Mouse (Mus musculus) heart, embryonic 16.5 days (tissue): ENCODE measurements at regions not wholly inside any gene's neighbourhood (a gene's known extent, or its start where the extent isn't known, plus 50 kb on each side); places are given as distances from the start of the nearest gene placed in this dataset.

Source experiments
- ATAC-seq: fragments of 200-750 bp; cut with Nextera tagmentation; replicated peaks from 2 replicates; pipeline ENCODE4 v1.8.0; 2017; ENCODE audit warnings: moderate number of reproducible peaks; ENCODE audit not compliant: insufficient read depth, low FRiP score; ENCODE audit errors: extremely low read depth
- H3K27ac ChIP-seq: fragments of 300-500 bp; sonication (generic); 2 replicates; pipeline ENCODE4 v1.5.1; 2014; ENCODE audit warnings: mild to moderate bottlenecking, low read length, control low read depth, moderate library complexity
- H3K27me3 ChIP-seq: fragments of 300-500 bp; sonication (generic); 2 replicates; pipeline ENCODE4 v1.6.1; 2014; ENCODE audit warnings: low read length, mixed read lengths; ENCODE audit not compliant: control insufficient read depth, insufficient read depth
- H3K36me3 ChIP-seq: fragments of 300-500 bp; sonication (generic); 2 replicates; pipeline ENCODE4 v1.6.1; 2014; ENCODE audit not compliant: control insufficient read depth, insufficient read depth
- H3K4me1 ChIP-seq: fragments of 300-500 bp; sonication (generic); 2 replicates; pipeline ENCODE4 v1.6.1; 2014; ENCODE audit warnings: low read length, mixed read lengths; ENCODE audit not compliant: control insufficient read depth, insufficient read depth
- H3K4me2 ChIP-seq: fragments of 300-500 bp; sonication (generic); 2 replicates; pipeline ENCODE4 v1.6.1; 2014; ENCODE audit warnings: low read depth, mild to moderate bottlenecking, control low read depth, low read length
- H3K4me3 ChIP-seq: fragments of 300-500 bp; sonication (generic); 2 replicates; pipeline ENCODE4 v1.5.1; 2014; ENCODE audit warnings: mild to moderate bottlenecking, control low read depth, low read length
- H3K9ac ChIP-seq: fragments of 300-500 bp; sonication (generic); 2 replicates; pipeline ENCODE4 v1.6.1; 2014; ENCODE audit warnings: low read length, control low read depth
- H3K9me3 ChIP-seq: fragments of 300-500 bp; sonication (generic); replicated peaks from 2 replicates; pipeline ENCODE4 v1.6.1; 2016; ENCODE audit warnings: low read length; ENCODE audit not compliant: control insufficient read depth
- WGBS: fragments of 180-500 bp; shearing (Covaris S2); extraction: QIAGEN DNeasy Blood & Tissue Kit; methylation state at CpG from one replicate; pipeline ENCODE4 v1.1.7; 2014; 5-methylcytosine and 5-hydroxymethylcytosine counted together

DNA sequence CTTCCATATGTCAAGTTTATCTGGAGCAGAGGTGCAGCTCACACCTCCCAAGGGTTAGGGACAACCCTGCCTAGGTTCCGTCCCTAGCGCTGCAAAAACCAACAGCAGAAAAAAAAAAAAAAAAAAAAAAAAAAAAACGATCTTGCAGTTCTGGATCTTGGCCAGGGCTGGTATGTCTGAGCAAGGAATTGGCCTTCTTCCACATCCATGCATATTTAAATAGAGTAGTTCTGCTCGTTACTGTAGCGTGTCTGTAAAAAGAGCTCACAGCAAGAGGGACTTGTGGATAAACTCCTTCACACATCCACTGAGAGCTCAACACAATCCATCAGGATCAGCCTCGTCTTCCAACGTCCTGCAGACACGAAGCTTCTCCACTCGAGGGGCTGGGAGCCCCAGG is 639.4 kb upstream of the Adam5 start:
- Histone ChIP-seq H3K4me2 (peak overlapping the region; percentile 31; the same call in 1 of the 2 replicates), H3K9ac (no peak overlapping the region), H3K9me3 (no peaks in the 10 kb centered on the region), H3K27ac (no peak overlapping the region), H3K4me3 (no peak overlapping the region), H3K4me1 (peaks cover 20% of the 10 kb centered on the region), H3K36me3 (no peaks in the 10 kb centered on the region), H3K27me3 (no peaks in the 10 kb centered on the region)
- 10% methylated on average over 9 of the region's 9 CpGs for WGBS
- ATAC-seq: no peak; the same call in 1 of the 2 replicates

DNA sequence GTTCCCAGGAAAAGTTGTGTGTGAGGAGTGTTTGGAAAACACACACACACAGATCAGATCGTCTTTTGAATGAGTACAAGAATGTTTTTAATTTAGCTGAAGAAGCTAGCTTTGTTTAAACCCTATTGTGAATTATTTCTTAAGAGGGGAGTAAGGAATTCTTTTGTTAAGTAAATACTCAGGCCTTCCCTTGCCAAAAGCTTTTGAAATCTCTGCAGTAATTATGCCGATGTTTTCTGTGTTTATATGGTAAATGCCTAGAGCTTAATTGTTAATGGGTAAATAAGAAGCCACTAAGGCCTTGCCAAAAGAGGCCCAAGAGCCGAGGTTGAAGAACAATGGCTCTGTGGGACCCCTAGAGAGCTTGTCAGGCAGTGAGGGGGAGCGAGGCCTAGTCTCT is 638.3 kb upstream of the Adam5 start:
- WGBS: 60% methylated on average over 4 of the region's 4 CpGs
- H3K36me3 ChIP-seq: no peaks in the 10 kb centered on the region
- no peak overlapping the region for H3K4me3 ChIP-seq
- no peak overlapping the region for H3K4me2 ChIP-seq
- ATAC-seq: no peak
- H3K27ac ChIP-seq: no peak overlapping the region
- no peaks in the 10 kb centered on the region for H3K9me3 ChIP-seq
- no peaks in the 10 kb centered on the region for H3K27me3 ChIP-seq
- H3K4me1 ChIP-seq: peaks cover 20% of the 10 kb centered on the region
- H3K9ac ChIP-seq: no peak overlapping the region

DNA sequence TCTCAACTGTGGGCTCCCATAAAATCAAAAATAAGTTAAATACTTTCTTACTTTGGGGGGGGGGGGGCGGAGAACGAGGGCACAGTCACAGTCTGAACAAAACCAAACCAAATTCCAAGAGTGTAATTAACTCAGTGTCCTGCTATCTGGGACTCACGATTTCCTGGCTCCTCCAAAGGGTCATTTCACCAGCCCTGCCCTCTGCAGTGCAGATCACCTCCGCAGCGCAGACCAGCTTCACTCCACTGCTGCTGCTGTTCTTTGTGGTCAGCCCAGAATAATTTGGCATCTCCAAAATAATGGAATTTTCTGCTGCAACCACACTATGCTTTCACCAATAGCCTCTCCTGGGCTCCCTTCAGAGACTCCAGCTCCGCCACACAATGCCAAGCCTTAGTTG is 631.5 kb upstream of the Adam5 start:
- no peak for ATAC-seq
- Histone ChIP-seq H3K4me1 (no peaks in the 10 kb centered on the region), H3K4me2 (no peak overlapping the region), H3K9ac (no peak overlapping the region), H3K27ac (no peak overlapping the region), H3K27me3 (no peaks in the 10 kb centered on the region), H3K9me3 (0 out of 2 replicates have a peak, but pooled peaks cover 3% of the 10 kb centered on the region), H3K4me3 (no peak overlapping the region), H3K36me3 (no peaks in the 10 kb centered on the region)
- 65% methylated on average over 6 of the region's 6 CpGs for WGBS

DNA sequence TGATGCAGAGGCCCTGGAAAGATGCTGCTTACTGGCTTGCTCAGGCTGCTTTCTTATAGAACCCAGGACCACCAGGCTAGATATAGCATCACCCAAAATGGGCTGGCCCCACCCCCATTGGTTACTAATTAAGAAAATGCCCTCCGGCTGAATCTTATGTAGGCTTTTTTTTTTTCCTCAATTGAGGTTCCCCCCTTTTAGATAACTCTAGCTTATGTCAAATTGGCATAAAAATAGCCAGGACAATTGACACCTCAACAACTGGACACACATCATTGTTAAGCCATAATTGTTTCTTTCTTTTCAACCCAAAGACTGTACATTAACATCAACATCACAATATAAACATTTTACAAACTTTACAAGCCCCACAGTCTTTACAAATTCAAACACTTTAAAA is 630.8 kb upstream of the Adam5 start:
- Histone ChIP-seq H3K36me3 (no peaks in the 10 kb centered on the region), H3K27ac (no peak overlapping the region)
- no peak for ATAC-seq

DNA sequence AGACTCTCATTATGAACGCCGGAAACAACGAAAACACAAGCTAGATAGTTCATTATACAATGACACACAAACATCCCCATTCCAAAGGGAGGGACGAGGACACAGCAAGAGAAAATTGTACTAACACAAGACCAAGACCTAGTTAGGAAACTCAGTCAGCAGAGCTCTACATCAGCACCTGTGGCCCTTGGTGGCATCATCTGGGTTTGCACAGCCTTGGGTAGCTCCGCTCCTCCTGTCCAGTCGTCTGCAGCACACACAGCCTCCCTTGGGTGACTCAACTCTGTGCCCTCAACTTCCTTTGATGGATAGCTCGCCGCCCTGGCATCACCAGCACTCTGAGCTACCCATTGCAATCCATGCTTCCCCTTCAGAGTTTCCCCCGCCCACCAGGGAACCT is 629.7 kb upstream of the Adam5 start:
- 89% methylated on average over 9 of the region's 9 CpGs for WGBS
- Histone ChIP-seq H3K36me3 (no peaks in the 10 kb centered on the region), H3K4me1 (no peaks in the 10 kb centered on the region), H3K27me3 (no peaks in the 10 kb centered on the region), H3K4me3 (no peak overlapping the region), H3K9ac (no peak overlapping the region), H3K4me2 (no peak overlapping the region), H3K27ac (no peak overlapping the region), H3K9me3 (0 out of 2 replicates have a peak, but pooled peaks cover 3% of the 10 kb centered on the region)
- no peak for ATAC-seq

More for the DNA sequence above, 630.8 kb upstream of the Adam5 start:
- Histone ChIP-seq H3K4me3 (no peak overlapping the region), H3K4me1 (no peaks in the 10 kb centered on the region), H3K9ac (no peak overlapping the region), H3K27me3 (no peaks in the 10 kb centered on the region), H3K9me3 (0 out of 2 replicates have a peak, but pooled peaks cover 3% of the 10 kb centered on the region), H3K4me2 (no peak overlapping the region)
- WGBS: 72% methylated on average over 1 of the region's 1 CpGs

DNA sequence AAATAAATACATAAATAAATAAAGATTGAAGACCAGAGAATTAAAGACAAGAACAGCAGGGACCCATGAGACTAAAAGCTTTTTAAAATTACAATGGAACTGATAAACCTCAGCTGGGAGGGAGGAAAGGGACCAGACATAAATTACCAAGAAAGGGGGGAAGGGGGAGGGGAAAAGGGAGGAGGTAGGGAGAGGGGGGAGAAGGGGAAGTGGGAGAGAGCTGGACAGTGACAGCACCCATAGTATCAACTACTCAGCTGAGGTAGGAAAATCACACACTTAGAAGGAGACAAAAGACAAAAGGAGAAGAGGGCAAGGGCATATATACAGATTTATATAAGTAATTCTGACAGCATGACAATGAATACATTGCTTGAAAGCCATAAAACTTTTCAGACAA is 626.4 kb upstream of the Adam5 start:
- no peaks in the 10 kb centered on the region for H3K36me3 ChIP-seq
- no peak overlapping the region for H3K27ac ChIP-seq
- no peak overlapping the region for H3K9ac ChIP-seq
- 0 out of 2 replicates have a peak, but pooled peaks cover 3% of the 10 kb centered on the region for H3K9me3 ChIP-seq
- no peak overlapping the region for H3K4me2 ChIP-seq
- no peaks in the 10 kb centered on the region for H3K4me1 ChIP-seq
- no peak for ATAC-seq
- no peak overlapping the region for H3K4me3 ChIP-seq
- H3K27me3 ChIP-seq: no peaks in the 10 kb centered on the region

DNA sequence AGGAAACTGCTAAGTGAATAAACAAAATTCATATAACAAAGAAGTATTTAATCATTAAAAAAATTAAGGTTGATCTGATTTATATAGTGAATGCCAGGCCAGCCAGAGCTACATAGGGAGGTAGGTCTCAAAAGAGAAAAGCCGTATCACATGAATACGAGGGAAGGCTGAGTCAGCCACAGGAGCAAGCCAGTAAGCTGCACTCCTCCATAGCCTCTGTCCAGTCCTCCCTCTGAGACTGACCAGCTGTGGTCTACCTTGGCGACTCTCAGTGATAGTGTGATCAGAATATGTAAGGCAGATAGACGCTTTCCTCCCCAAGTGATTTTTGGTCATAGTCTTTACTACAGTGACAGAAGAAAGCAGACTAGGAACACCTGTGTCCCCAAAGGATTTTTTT is 625.4 kb upstream of the Adam5 start:
- ATAC-seq: no peak
- Histone ChIP-seq H3K27me3 (no peaks in the 10 kb centered on the region), H3K27ac (no peak overlapping the region), H3K4me2 (no peak overlapping the region), H3K36me3 (no peaks in the 10 kb centered on the region), H3K9me3 (0 out of 2 replicates have a peak, but pooled peaks cover 3% of the 10 kb centered on the region), H3K4me1 (no peaks in the 10 kb centered on the region; the same call in 1 of the 2 replicates), H3K4me3 (no peak overlapping the region), H3K9ac (no peak overlapping the region)
- 74% methylated on average over 4 of the region's 4 CpGs for WGBS

DNA sequence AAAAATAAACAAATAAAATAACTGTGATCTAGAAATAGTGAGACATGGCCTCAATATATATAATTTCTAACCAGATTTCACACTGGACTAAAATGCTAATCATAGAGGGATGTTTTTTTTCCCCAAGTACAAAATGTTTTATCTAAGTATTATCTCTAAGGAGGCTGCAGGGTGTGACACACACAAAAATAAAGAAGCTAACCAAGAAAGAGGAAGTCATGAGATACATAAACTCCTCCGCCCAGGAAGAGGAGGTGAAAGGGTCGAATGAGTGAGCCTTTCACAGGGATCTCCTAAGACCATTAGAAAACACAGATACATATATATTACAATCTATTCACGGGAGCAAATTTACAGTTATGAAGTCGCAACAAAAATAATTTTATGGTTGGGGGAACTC is 623.7 kb upstream of the Adam5 start:
- no peaks in the 10 kb centered on the region; the same call in 1 of the 2 replicates for H3K4me1 ChIP-seq
- WGBS: 66% methylated on average over 4 of the region's 4 CpGs
- H3K36me3 ChIP-seq: no peaks in the 10 kb centered on the region
- no peak overlapping the region for H3K4me3 ChIP-seq
- H3K27me3 ChIP-seq: no peaks in the 10 kb centered on the region
- no peak for ATAC-seq
- no peak overlapping the region for H3K9ac ChIP-seq
- 0 out of 2 replicates have a peak, but pooled peaks cover 2% of the 10 kb centered on the region for H3K9me3 ChIP-seq
- no peak overlapping the region for H3K27ac ChIP-seq
- no peak overlapping the region for H3K4me2 ChIP-seq

DNA sequence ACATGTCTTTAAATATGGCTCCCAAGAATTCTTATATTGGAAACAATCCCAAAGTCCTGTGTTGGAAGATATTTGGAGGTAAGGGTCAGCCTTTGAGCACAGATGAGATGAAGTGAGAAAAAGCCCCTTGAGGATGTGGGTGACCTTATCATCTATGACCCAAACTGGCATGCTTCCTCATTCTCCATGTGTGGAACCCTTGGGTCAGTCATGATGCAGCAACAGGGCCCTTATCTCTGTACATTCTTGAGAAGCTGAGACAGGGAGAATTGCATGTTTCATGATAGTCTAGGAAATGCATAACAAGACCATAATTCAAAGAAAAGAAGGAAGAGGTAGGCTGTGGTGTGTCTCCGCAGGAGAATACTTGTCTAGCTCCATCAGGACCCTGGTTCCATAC is 621.8 kb upstream of the Adam5 start:
- H3K9ac ChIP-seq: no peak overlapping the region
- WGBS: 87% methylated on average over 1 of the region's 1 CpGs
- no peaks in the 10 kb centered on the region for H3K27me3 ChIP-seq
- H3K4me1 ChIP-seq: peaks cover 2% of the 10 kb centered on the region; the same call in 1 of the 2 replicates
- H3K9me3 ChIP-seq: no peaks in the 10 kb centered on the region
- H3K4me2 ChIP-seq: no peak overlapping the region
- no peak overlapping the region for H3K27ac ChIP-seq
- H3K36me3 ChIP-seq: no peaks in the 10 kb centered on the region
- ATAC-seq: no peak
- no peak overlapping the region for H3K4me3 ChIP-seq
